Mouse (Mus musculus) small intestine, adult 2 months (tissue): ENCODE data around the gene Gm13420.

Experiments
- CTCF ChIP-seq: fragments of 200-500 bp; IDR thresholded peaks from 2 replicates; pipeline ENCODE4 v1.5.1; 2012; ENCODE audit warnings: low read depth, mild to moderate bottlenecking, control low read depth, inconsistent platforms, low read length, moderate library complexity, mixed read lengths; ENCODE audit not compliant: insufficient replicate concordance, insufficient read length; ENCODE audit errors: extremely low read depth
- POLR2A ChIP-seq: fragments of 200-500 bp; IDR thresholded peaks from 2 replicates; pipeline ENCODE4 v1.6.1; 2012; ENCODE audit warnings: low read depth, mild to moderate bottlenecking, control low read depth, inconsistent platforms, low read length, moderate library complexity

DNA sequence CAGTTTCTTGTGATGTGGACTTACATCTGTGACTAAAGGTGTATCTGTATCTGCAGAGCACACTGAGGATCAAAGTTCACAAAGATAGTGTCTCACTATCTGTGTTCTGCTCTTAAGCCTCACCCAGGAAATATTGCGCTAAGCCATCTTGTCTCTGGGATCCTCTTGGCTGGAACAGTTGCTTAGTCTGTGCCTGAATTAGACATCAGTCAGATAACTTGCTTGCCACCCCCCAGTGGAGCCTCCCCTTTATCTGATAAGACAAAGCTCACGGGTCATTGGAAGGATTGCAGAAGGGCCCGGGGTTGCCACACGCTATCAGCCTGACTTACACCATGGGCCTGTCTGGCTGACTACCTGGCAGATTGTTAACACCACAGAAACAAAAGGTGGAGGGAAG lies 21.8 kb upstream of the Gm13420 start:
- TF ChIP-seq POLR2A (no peak), CTCF (no peak)
